Mouse (Mus musculus) cerebellum, adult 11-12 months (tissue): ENCODE results near the gene Trpv2.

Experiments used
- DNase-seq: peaks from one replicate; pipeline ENCODE4 v3.0.0; 2022

Gene Trpv2

DNA sequence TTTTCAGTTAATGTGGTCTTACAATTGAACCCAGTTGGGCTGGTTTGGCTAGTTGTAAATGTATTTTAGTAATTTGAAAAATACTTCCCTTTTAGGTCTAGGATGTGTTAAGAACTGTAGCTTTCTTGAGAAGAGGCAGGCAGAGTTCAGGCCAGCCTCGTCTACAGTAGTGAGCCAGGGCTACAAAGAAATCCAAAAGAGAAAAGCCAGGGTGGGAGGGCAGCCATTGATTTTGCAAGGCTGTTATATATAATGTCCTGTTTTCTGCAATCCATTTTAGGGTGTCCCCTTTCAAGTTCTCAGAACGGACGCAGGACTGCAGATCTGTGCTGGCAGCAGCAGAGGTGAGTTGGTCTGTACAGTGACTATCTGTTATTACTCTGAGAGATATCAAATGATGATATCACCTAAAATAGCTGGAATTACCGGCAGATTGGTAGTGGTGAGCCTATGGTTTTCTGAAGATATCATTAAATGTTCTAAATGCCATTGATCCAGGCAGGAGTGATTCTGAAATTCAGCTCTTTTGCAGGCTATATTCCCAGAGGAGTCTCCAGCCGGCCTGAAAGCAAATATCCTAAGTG lies 29.9 kb downstream of the Trpv2 start:
- DNase-seq: no peak

DNA sequence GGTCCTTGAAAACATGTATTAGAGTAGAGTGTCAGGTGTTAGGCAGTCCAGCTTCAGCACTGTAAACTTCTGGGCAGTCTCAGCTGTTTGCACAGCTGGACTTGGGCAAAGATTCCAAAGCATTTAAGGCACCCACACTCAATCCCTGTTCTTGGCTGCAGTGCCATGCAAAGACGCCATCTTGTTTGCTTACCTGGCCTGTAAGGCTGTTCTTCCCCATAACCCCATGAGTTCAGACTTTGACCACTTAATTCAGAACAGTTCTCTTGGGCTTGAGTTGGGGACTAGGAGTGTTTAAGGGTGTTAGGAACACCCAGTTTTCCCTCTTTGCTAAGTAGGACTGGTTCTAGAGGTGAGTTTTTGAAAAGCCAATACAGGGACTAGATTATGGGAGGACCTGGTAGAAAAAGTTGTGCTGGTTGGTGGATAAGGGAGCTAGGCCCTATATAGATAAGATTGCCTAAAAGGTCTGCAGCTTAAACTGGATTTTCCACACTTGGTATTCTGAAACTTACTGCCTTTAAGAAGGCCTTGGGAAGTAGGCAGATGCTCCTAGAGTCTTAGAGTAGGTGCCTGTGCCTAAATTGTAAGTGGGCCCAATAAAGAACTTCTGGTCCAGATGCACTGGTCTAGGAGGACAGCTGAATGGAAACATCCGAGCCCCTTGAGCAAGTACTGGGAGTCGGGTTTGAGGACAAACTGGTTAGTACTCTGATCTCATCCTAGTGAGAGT lies 30.8 kb downstream of the Trpv2 start:
- peak; percentile 28 for DNase-seq

DNA sequence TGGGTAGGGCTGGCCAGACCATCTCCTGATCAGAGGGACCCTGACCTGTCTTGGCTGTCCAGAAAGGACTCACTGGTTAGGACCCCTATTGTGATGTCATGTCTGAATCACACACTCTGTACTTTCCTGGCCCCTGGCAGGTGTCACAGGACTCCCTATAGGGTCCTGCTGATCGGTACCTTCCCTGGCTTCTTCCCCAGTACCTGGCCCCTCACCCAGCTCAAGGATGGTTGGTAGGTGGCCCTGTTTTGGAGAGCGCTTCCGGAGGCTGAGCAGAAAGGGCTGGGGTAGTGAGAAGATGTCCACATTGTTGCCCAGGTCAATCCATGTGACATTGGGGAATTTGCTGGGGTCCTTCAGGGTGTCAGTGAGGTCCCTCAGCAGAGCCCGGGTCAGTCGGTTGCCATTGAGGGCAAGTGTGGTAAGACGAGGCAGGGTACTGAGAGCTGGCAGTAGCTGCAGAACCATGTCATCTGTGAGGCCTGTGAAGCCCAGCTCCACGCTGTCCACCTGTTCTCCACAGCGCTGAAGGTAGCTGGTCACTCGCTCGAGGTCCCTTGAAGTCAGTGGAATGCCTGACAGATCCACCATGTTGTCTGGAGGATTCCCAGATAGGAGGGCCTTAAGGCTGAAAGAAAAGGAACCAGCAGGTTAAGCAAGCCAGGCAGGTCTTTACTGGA lies 31.5 kb downstream of the Trpv2 start:
- peak; percentile 39 for DNase-seq

DNA sequence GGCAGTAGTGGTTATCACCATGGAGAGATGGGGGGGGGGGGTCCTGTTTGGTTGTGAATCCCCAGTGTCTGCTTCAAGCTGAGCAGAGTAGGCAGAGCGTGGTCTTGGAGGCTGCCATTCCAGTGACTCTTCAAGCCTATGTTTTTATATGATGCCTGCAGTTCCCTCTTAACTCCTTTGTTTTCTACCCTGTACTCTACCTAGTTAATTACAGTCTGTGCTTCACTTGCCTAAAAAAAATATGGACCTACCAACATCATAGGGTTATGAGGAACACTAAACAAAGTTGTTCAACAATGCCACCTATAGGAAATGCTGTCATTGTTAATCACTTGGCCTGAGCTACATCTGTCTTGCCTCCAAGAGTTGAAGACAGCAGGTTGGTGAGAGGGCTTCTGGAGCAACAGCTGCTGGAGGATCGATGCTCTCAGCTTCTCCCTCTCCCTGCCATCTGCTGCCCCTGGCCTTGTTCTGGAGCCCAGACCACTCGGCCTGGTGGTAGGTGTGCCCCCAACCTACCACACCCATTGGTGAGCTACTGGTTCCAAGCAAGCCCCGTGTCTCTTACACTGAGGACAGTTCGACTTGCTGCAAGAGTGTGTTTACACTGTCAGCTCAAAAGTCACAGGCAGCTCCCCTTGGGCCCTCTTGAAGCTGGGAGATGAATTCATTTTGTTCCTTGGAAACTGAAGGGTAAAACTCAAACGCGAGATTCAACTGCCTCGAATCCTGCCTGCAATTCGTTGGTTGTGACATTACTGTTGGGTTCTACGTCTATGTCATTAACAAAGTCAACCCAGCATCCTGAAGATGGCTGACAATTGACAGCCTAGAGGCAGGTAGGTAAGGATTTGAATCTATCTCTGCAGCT lies 32.2 kb downstream of the Trpv2 start:
- no peak for DNase-seq

DNA sequence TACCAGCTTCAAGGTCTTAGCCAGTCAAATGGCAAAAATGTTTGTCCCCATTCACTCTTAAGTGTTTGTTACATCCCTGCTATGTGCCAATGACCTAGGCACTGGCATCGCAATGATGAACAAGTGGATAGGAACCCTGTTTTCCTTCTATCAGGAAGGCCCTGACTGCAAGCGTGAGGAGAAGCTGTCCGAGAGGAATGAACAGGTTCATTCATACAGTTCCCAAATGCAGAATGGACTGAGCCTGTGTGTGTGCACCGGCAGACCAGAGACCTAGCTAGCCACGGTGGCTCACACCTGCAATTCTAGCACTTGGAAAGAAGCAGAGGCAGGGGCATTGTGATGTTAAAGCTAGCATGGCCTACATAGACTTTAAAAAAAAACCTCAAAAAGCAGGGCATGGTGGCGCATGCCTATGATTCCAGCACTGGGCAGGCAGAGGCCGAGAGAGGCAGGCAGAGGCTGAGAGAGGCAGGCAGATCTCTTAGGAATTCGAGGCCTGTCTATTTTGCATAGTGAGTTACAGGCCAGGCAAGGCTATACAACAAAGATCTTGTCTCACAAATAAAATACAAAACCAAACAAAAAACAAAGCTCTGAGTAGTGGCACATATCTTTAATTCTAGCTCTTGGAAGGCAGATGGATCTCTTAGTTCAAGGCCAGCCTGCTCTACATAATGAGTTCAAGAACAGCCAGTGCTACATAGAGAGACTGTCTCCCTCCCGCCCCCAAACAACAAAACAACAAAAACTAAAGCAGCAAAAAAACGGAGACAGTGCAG lies 33.1 kb downstream of the Trpv2 start:
- no peak for DNase-seq

DNA sequence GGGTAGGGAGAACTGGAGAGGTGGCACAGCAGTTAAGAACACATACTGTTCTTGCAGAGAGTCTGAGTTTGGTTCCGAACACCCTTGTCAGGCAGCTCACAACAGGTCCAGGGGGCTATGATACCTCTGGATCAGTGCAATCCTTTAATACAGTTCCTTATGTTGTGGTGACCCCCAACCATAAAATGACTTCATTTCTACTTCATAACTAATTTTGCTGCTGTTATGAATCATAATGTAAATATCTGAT lies 33.6 kb downstream of the Trpv2 start:
- no peak for DNase-seq

DNA sequence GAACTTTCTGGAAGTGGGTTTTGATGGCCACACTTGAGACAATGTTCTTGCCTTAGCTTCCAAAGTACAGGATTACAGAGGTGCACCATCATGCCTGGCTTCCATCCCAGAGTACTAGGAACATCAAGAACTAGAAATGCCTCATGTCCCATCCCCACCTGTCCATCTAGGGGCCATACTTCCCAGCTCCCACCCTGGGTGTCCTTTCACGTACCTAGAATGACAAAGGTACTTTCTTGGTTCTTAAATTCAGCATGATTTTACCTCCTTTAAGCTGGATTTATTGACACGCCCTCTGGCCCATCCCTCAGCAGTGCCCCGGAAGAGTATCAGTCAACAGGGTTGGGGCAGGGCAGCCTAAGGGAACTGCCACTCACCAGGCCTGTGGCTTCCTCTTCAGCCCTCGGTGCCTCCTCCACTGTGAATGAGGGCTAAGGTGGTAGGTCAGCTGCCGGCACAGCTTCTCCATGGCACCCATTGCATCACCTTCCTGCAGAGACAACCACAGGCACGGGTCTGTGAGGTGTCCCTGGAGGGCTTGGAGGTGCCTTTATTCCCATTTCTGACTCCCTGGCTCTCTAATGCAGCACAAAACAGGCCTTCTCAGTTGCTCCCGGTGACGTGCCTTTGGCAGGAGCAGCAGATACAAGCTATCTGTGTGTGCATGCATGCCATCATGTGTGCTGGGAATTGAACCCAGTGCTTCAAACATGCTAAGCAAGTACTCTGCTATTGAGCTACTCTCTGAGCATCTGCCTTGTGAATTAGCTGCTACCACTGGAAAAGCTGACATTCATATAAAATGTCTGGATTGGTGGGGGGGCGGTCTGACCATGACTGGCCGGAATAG lies 34.8 kb downstream of the Trpv2 start:
- no peak for DNase-seq

DNA sequence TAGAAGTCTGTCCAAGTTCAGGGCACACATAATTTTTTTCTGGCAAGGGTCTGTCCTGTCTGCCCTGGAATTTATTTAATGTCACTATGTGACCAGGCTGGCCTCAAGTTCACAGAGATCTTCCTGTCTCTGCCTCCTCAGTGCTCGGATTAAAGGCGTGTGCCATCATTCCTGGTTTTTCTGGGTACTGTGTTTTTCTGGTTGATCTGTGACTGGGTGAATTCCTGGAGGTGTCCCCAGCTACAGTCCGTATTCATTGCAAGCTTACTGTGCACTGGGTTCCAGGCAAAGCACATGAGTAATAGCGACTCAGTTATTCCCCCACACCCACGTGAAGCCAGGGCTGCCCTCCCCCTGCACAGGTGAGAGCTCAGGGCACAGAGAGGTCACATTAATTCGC lies 36.0 kb downstream of the Trpv2 start:
- no peak for DNase-seq

DNA sequence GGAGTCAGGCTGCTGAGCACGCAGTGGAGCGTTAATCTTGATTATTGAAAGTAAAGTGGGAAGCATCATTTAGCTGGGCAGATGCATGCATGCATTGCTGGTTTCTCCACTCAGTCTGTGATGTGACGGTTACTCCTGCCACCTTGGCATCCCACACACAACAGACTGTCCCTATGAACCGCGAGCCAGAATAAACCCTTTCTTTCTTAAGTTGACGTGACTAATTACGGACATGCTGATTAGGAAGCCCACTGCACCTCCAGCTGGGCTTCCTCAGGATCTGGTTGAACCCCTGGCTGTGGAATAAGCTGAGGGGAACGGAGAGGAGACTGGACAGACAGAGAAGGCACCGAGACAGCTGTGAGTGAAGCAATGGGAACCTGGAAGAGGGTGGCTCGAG lies 38.3 kb downstream of the Trpv2 start:
- DNase-seq: no peak

DNA sequence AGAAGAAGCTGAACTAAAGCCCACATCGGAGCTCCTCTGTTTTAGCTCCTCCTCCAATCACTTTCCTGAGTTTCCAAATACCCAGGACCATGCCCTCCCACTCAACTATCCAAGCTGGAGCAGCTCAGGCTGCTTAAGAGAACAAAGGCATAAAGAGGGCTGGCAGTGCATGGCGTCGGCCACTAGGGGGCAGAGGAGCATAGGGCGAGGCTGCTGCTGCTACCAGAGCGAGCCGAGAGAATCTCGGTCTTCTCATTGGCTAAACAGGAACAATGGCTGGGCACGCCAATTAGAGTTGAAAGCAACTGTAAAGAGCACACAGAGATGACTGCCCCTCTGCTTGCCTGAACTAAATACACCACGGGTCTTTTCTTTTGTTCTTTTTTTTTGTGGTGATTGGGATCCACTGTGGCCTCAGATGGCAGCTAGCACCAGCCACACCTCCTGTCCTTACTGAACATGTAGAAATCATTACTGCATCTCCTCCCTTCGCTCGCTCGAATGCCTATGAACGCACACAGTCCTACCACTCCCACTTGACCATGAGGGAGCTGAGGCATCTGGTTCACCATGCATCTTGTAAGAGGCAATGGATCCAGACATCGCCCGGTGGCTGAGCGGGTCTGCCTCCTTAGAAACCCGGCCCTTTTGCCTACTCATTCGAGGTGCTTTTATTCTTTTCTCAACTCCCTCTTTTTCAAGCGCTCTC lies 39.5 kb downstream of the Trpv2 start:
- peak; percentile 86 for DNase-seq

DNA sequence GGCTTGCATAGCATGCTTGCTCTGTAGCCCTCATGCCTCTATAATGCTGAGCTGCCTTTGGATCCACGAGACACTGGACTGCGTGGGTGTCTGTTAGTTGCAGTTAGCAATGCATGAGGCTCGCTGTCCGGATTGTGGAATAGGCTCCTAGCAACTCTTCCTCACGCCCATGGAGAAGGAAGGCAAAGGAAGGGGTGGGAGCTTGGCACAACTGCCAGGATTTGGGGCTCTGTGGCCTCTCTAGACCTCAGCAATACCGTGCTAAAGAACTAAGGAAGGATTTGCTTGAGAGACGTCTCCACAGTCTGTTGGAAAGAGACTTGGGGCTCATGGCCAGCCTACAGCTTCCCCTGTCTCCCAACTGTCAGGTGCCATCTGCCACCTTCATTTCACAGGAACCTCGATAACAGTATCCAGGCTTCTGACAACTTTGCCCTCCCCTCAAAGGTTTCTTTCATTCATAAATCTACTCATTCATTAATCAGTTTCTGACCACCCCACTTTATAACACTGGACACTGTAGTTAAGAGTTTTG lies 40.7 kb downstream of the Trpv2 start:
- DNase-seq: no peak

DNA sequence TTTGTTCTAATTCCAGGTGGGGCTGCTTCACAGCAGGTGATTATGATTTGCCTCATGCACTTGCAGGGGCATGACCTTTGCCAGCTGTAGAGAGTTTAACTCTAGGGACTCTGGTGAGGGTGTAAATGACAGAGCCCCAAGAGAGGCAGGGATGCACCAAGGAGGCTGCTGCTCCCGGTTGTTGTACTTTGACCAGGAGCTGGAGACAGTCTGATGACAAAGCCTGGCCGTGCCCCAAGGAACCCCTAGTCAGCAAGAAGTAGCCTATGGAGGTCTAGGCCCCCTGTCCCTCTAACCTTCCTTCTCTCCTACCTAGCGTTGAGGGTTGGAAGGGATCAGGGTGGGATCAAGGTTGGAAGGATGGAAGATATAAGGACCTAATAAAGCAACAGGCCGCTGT lies 41.2 kb downstream of the Trpv2 start:
- no peak for DNase-seq

DNA sequence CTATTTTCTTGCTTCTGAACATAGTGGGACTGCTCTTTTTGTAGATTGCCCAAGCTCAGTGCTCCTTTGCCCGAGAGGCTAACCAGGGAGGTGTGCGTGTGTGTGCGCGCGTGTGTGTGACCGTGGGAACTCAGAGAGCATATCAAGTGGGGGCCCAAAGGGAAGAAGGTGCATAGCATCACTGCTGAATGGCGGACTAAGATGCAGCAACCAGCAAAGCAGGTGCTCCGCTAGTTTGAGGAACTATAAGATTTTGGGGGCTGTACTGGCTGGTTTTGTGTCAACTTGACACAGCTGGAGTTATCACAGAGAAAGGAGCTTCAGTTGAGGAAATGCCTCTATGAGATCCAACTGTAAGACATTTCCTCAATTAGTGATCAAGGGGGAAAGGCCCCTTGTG lies 46.8 kb downstream of the Trpv2 start:
- DNase-seq: no peak

DNA sequence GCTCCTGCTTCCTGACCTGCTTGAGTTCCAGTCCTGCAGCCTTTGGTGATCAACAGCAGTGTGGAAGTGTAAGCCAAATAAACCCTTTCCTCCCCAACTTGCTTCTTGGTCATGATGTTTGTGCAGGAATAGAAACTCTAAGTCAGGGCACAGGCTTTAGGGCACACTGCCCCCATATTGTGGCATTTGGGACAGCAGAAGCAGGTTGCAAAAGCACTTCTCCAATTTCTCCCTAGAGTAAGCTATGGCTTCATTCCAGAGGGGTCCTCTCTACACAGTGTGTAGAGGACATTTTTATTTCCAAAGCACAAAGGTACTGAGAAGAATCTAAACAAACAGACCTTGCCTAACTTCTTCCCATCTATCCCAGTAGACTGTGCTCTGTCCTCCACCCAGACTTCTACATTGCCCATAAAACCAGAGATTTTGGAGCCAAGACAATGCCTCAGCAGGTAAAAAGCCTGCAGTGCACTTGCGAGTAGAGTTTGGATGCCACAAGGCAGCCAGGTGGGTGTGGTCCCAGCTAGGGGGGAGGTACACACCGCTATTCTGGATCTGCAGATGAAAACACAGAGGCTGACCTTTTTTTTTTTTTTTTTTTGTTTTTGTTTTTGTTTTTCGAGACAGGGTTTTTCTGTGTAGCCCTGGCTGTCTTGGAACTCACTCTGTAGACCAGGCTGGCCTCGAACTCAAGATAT lies 47.4 kb downstream of the Trpv2 start:
- no peak for DNase-seq

DNA sequence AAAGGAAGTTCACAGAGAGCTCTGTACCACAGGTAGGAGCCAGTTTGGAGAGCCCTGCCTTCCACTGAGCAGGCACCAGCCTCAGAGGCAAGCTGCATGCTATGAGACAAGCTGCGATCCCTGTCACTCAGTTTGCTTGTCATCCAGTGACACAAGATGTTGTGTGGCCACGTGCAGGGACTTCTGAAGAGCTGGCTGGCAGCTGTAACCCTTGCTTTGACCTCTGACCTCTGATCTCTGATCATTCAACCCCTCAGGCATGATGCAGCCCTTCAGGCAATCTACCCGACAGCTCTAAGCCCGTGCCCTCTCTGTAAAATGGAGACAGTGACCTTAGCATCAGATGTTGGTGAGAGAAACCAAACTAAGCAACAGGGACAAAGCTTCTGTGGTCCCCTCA lies 48.6 kb downstream of the Trpv2 start:
- DNase-seq: no peak

DNA sequence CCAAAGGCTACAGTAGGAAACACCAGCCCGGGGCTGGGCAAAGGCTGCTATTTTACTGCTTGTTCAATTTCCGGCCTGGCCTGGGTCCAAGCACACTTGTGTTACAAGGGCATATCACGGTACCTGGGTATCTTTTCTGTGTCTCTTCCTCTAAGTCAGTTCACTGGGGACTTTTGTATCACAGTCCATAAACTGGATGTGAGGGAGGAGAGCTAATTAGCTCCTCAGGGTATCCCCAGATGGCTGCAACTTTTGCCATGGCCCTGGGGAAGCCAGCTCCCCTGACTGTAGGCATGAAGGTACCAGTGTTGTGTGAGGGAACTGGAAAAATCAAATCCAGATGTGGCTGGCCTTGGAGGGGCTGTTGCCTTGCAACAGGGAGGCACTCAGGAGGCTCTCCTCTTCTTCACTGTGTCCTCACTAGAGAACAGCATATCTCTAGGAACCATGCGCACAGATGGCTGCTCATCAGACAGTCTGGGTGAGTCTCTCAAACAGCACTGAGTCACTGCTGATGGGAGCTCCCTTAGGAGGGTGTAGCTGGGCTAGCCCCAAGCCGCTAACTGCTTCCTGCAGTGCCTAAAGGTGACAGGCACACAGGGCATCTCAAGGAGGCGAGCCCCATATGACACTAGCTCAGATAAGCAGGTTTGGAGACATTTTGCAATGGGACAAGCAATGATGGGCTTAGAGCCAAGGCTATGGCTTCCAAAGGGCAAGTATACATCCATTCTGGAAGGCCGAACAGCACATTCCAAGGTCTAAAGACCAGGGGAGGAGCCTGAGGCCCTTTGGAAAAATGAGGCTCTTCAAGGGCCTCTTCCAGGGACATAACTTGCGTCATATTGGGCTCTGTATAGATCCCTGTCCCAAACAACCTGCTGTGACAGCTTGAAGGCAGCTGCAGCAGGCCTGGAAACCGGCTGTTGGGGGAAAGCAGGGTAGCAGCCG lies 50.3 kb downstream of the Trpv2 start:
- no peak for DNase-seq

DNA sequence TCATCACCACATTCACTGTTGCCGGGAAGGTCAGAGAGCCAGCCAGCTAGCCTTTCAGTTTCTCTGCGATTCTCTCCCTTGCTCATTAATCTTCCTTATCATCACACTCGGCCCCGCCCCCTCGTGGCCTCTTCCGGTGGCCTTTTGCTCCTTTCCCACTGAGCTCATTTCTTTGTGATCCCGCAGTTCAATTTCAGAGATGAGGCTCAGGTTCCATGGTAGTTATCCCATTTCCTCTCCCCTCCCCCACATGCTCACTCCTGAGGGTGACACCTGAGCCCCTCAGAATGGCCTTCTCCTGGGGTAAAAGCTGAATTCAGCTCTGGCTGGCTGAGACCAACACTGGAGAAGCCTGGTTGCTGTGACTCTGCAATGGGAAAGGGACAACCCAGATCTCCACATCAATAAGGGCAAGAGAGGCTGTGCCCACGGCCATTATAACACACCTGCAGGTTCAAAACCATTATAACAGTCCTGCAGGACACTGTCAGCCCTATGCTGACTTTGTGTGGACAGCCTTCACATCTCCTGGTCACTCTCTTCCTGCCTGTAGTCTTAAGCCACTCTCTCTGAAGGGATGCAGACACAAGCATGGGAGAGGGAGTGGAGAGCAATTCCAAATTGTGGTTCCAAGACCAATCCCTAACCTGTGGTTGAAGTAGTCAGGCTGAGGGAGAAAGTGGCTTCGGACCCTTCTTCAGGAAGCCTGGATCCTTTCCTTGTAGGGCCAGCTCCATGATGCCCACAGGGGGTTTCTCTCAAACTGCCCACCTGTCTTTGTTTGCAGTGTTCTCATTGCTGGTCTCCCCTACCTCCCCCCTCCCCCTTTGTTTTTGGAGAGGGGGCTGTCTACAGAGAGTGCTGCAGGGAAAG lies 55.3 kb downstream of the Trpv2 start:
- no peak for DNase-seq

DNA sequence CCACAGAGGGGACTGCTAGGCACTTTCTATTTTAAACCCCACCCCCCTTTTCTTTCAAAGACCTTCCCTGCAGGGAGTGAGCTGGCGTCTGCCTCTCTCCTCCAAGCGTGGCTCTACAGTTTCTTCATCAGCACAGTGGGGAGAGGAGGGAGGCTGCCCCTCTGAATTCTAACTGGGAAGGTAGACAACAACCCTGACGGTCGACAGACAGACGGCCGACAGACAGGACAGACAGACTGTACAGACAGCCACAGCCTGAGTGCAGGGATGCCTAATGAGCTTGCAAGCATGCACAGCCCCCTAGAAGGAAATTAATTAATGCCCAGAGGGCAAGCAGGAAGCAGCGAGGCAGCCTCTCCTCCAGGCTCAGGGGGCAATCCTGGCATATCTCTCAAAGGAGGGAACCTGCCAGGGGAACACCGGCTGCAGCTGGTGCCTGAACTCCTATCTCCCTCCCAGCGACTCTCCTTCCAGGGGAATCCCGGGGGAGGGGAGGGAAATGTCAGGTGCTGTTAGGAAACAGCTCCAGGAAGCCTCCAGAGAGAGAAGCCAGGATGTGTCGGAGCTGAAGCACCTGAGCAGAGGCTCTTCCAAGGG lies 56.0 kb downstream of the Trpv2 start:
- no peak for DNase-seq
